Mouse (Mus musculus): ENCODE results near the gene Dzip1.

Gene Dzip1

DNA sequence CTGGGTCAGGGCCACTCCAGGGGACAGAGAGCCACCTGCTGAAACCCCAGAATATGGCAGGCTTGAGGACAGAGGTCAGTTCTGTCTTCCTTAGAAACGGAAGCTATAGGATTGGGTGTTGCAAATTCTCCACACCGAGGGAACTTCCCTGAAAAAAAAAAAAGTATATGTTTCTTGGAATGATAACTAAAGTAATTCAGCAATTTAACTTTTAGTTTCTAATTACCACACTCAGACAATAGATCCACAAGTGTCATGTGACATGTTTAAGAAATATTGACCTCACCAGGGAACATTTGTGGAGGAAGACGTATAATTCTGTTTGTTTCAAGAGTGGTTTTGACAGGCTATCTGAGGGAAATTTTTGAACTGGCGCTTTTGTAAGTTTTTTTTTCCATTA lies 93.7 kb downstream of the Dzip1 start:
- no peak for DNase-seq

DNA sequence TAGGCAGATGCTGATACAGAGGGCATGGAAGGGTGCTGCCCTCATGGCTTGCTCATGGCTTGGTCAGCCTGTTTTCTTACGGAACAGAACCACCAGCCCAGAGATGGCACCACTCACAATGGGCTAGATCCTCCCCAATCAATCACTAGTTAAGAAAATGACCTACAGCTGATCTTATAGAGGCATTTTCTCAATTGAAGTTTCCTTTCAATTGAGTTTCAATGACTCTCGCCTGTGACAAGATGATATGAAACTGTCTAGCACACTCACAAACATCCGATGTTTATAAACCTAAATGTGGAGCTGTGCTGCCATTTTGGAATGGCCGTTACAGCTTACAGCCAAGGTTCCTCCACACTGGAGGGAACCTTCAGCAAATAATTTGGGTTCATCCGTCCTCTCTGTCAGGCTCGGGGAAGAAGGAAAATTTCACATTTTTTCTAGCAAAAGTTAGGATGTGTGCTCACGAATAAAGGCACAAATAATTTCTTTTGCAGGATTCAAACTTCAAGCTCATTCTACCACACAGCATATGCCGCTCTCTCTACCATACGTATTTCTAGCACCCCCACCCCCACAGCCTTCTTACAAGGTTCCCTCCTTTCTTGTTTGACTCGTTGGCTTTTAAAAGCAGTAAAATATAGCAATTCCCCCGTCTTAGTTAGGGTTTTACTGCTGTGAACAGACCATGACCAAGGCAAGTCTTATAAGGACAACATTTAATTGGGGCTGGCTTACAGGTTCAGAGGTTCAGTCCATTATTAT lies 95.7 kb downstream of the Dzip1 start:
- no peak for DNase-seq

DNA sequence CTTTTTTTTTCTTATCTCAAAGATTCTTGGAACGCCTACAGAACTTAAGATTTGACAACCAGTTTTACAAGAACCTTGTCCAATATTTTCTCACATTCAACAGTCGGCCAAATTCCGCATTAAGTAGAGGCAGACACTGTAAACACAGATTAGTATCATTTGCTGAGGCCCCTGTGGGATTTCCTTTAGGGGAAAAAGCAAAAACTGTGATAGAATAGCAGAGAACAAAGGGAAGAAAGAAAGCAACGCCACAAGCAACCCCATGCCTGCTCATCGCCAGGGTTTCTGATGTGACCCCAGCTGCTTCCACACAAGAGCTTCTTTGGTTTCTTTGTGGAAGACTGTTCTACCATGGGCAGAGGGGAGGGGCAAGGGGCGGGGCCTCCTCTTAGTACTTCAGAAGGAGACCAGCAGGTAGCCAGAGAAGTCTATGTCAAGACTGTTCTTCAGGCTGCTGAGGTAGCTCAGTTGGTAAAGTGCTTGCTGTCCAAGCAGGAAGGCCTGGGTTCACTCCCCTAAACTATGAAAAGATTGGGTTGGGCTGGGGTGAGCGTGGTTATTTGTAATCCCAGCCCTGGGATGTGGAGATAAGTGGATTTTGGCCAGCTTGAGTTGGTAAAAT lies 97.9 kb downstream of the Dzip1 start:
- no peak for DNase-seq

DNA sequence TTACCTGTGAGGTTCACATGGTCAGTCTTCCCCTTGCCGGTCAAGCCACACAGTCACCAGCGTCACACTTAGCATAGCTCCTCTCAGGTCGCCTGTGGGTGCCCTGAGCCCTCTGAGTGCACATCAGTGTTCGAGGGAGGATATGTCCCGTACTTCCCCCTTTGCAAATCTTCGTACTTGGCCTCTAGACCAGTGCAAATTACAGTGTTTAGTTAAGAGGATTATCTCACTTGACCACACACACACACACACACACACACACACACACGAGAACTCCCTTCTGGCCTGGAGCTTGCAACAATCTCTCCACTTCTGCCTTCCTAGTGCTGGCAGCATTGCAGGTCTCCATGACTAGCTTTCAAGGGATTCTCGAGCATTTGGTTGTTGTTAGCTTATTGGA lies 98.9 kb downstream of the Dzip1 start:
- DNase-seq: no peak

Data from kidney, postnatal 4 days (tissue).